Comparison of ENCODE assay signal across 8 mouse cellular contexts in genomic region chr17:27057517-27058055, GRCm38 (mm10). TPM values are rescaled to one million over a fixed set of nuclear protein-coding genes. Genes with fewer than 3 reads are reported as not detected.
A peak's percentile ranks its signal among the peaks of the same experiment; 100 is the strongest.
DNase-seq lines count a peak whose midpoint lies in the region; ATAC-seq and TF ChIP-seq lines count a peak whose summit lies in the region.

No protein-coding gene starts in this region.

- peak overlapping the region; percentile 70 for H3K9ac ChIP-seq in heart, embryonic 15.5 days
- H3K9ac ChIP-seq in heart, postnatal 0 days (replicated peaks; ENCODE audit: low read depth, low read length) = peak overlapping the region; percentile 66
- H3K9ac ChIP-seq in midbrain, embryonic 12.5 days (replicated peaks) = peak overlapping the region; percentile 44

- H3K4me3 ChIP-seq in heart, embryonic 15.5 days = peak overlapping the region; percentile 61
- peak overlapping the region; percentile 76 for H3K4me3 ChIP-seq in G1E (ENCODE audit: low read depth, low read length)
- H3K4me3 ChIP-seq in heart, postnatal 0 days (ENCODE audit: low read depth, low read length) = peak overlapping the region; percentile 64
- peak overlapping the region; percentile 43 for H3K4me3 ChIP-seq in midbrain, embryonic 12.5 days

- no peak for DNase-seq in heart, adult 8-10 months (ENCODE audit: low spot score)
- no peak for DNase-seq in G1E (ENCODE audit: low spot score)
- no peak for DNase-seq in heart, postnatal 0 days (ENCODE audit: low spot score)
- DNase-seq in embryo, embryonic 10 days (ENCODE audit: low spot score) = no peak
- DNase-seq in ovary, adult 18-20 months (ENCODE audit: low spot score) = no peak
- DNase-seq in adrenal gland, adult 8-10 months = no peak

- H3K27me3 ChIP-seq in heart, embryonic 15.5 days = peaks cover 21% of the 10 kb centered on the region; the same call in 1 of the 2 replicates
- H3K27me3 ChIP-seq in G1E (ENCODE audit: insufficient read depth, low read length) = peaks cover 23% of the 10 kb centered on the region; the same call in 1 of the 2 replicates
- peaks cover 15% of the 10 kb centered on the region for H3K27me3 ChIP-seq in heart, postnatal 0 days (ENCODE audit: control insufficient read depth, insufficient read depth, low read length)
- peaks cover 64% of the 10 kb centered on the region for H3K27me3 ChIP-seq in midbrain, embryonic 12.5 days

- no peaks in the 10 kb centered on the region for H3K36me3 ChIP-seq in heart, embryonic 15.5 days
- peaks cover 10% of the 10 kb centered on the region for H3K36me3 ChIP-seq in G1E (replicated peaks)
- H3K36me3 ChIP-seq in heart, postnatal 0 days (replicated peaks; ENCODE audit: control insufficient read depth, insufficient read depth, low read length) = no peaks in the 10 kb centered on the region
- no peaks in the 10 kb centered on the region for H3K36me3 ChIP-seq in midbrain, embryonic 12.5 days

- TF ChIP-seq CTCF in G1E (IDR thresholded peaks at IDR 0.05; ENCODE audit: low read depth, low read length) = no peak
- TF ChIP-seq CTCF in heart, postnatal 0 days (IDR thresholded peaks at IDR 0.05; ENCODE audit: low read depth) = no peak

- no peak for ATAC-seq in heart, embryonic 15.5 days (replicated peaks; ENCODE audit: insufficient number of reproducible peaks, insufficient read depth, low FRiP score, low read depth)
- ATAC-seq in G1E (ENCODE audit: extremely low read depth, insufficient number of reproducible peaks, low FRiP score, poor library complexity, severe bottlenecking) = no peak
- ATAC-seq in heart, postnatal 0 days (ENCODE audit: insufficient read depth, low read depth) = no peak; the same call in none of the 2 replicates
- ATAC-seq in midbrain, embryonic 12.5 days (ENCODE audit: low FRiP score, low read depth) = no peak

- peak overlapping the region; percentile 92 for H3K4me2 ChIP-seq in heart, embryonic 15.5 days
- peak overlapping the region; percentile 95 for H3K4me2 ChIP-seq in heart, postnatal 0 days (ENCODE audit: low read depth, low read length)
- H3K4me2 ChIP-seq in midbrain, embryonic 12.5 days (replicated peaks) = peak overlapping the region; percentile 65

- TF ChIP-seq EP300 in heart, postnatal 0 days (IDR thresholded peaks at IDR 0.05; ENCODE audit: low read depth) = no peak

- WGBS in heart, embryonic 15.5 days = 3% methylated on average over 24 of the region's 24 CpGs
- 3% methylated on average over 24 of the region's 24 CpGs for WGBS in heart, postnatal 0 days
- 1% methylated on average over 24 of the region's 24 CpGs for WGBS in midbrain, embryonic 12.5 days

- peak overlapping the region; percentile 85 for H3K27ac ChIP-seq in heart, embryonic 15.5 days
- peak overlapping the region; percentile 81; the same call in 1 of the 2 replicates for H3K27ac ChIP-seq in heart, postnatal 0 days (ENCODE audit: low read depth)
- no peak overlapping the region for H3K27ac ChIP-seq in midbrain, embryonic 12.5 days (replicated peaks)

- no peaks in the 10 kb centered on the region for H3K9me3 ChIP-seq in heart, embryonic 15.5 days (replicated peaks)
- H3K9me3 ChIP-seq in G1E (replicated peaks) = no peaks in the 10 kb centered on the region
- no peaks in the 10 kb centered on the region for H3K9me3 ChIP-seq in heart, postnatal 0 days (replicated peaks; ENCODE audit: control insufficient read depth, low read length)
- no peaks in the 10 kb centered on the region for H3K9me3 ChIP-seq in midbrain, embryonic 12.5 days

- peaks cover 32% of the 10 kb centered on the region for H3K4me1 ChIP-seq in heart, embryonic 15.5 days (replicated peaks)
- H3K4me1 ChIP-seq in G1E (ENCODE audit: insufficient read depth, low read depth, low read length) = peaks cover 27% of the 10 kb centered on the region
- no peaks in the 10 kb centered on the region for H3K4me1 ChIP-seq in heart, postnatal 0 days (ENCODE audit: control insufficient read depth, insufficient read depth)
- peaks cover 10% of the 10 kb centered on the region for H3K4me1 ChIP-seq in midbrain, embryonic 12.5 days

RNA-seq across cellular contexts. Expression of gene Itpr3, which starts 0.5 kb away (rescaled TPM):
- polyA plus RNA-seq in heart, embryonic 15.5 days (2015; fragmentation: Nextera tagmentation; extraction: Ambion mirVana) = 1.4 and 2.8 TPM in 2 replicates
- 1 to 10 TPM; 5.0 to 8.7 (median 6.8) TPM for total RNA-seq in heart, adult 8-10 months (2022)
- total RNA-seq in G1E (2014; fragmentation: Nextera tagmentation) (2.7 and 3.2 TPM in 2 replicates), G1E (2017) (6.9 and 7.1 TPM in 2 replicates)
- polyA plus RNA-seq in G1E (2012) = 4.7 and 4.9 TPM in 2 replicates
- total RNA-seq in heart, postnatal 0 days (2014; rRNA removed; ENCODE audit: low replicate concordance) = 6.9 and 7.0 TPM in 2 replicates
- 0.75 and 0.89 TPM in 2 replicates for polyA plus RNA-seq in heart, postnatal 0 days (2015; fragmentation: Nextera tagmentation; extraction: Ambion mirVana)
- polyA plus RNA-seq in midbrain, embryonic 12.5 days (2016; fragmentation: Nextera tagmentation; extraction: Ambion mirVana) = 1.4 and 2.2 TPM in 2 replicates
- 10 to 100 TPM in 2 of 4 experiments, 1 to 10 TPM in 2; 7.6 to 16.6 (median 11.2) TPM for total RNA-seq in adrenal gland, adult 8-10 months (2022)

RNA-seq across cellular contexts. Expression of gene Bak1, which starts 28.8 kb away (rescaled TPM):
- 4.7 and 5.7 TPM in 2 replicates for polyA plus RNA-seq in heart, embryonic 15.5 days (2015; fragmentation: Nextera tagmentation; extraction: Ambion mirVana)
- total RNA-seq in heart, adult 8-10 months (2022) = 10 to 100 TPM; 11.0 to 15.9 (median 13.7) TPM
- 231 and 242 TPM in 2 replicates for total RNA-seq in G1E (2014; fragmentation: Nextera tagmentation)
- total RNA-seq in G1E (2017) = 57.5 and 64.5 TPM in 2 replicates
- 222 and 227 TPM in 2 replicates for polyA plus RNA-seq in G1E (2012)
- total RNA-seq in heart, postnatal 0 days (2014; rRNA removed; ENCODE audit: low replicate concordance) = 77.6 and 82.4 TPM in 2 replicates
- polyA plus RNA-seq in heart, postnatal 0 days (2015; fragmentation: Nextera tagmentation; extraction: Ambion mirVana) = 4.2 and 4.5 TPM in 2 replicates
- 3.4 and 3.5 TPM in 2 replicates for polyA plus RNA-seq in midbrain, embryonic 12.5 days (2016; fragmentation: Nextera tagmentation; extraction: Ambion mirVana)
- total RNA-seq in adrenal gland, adult 8-10 months (2022) = 10 to 100 TPM; 30.6 to 34.9 (median 32.4) TPM
